Mouse (Mus musculus) lung, postnatal 0 days (tissue): ENCODE measurements around the gene C5ar1.

Experiments
- CTCF ChIP-seq: IDR thresholded peaks from 2 replicates; pipeline ENCODE4 v1.5.1; 2016; ENCODE audit warnings: antibody characterized with exemption, mild to moderate bottlenecking
- EP300 ChIP-seq: IDR thresholded peaks from 2 replicates; pipeline ENCODE4 v1.6.1; 2016; ENCODE audit warnings: antibody characterized with exemption, mild to moderate bottlenecking, control low read depth

- TF ChIP-seq CTCF (peak; percentile 55), EP300 (peak; percentile 74)
Measured at GRCm38 (mm10) chr7:16296766-16297390, 37.5 kb upstream of the C5ar1 start.
